Mouse (Mus musculus): Measurements from ENCODE around the gene Prom1.
A peak's percentile ranks its signal among the peaks of the same experiment; 100 is the strongest.
"Not testable (repeated sequence)": the region's sequence is repeated elsewhere in the genome, so short reads cannot be mapped to it uniquely, and the experiment has no call there.

The Prom1 gene

GRCm38 (mm10) chr5:44101231-44102110 lies at the start of gene Prom1:
TSS of gene Prom1 (minus strand) at chr5:44102032.
- peak; percentile 27 to 38 for DNase-seq

DNA sequence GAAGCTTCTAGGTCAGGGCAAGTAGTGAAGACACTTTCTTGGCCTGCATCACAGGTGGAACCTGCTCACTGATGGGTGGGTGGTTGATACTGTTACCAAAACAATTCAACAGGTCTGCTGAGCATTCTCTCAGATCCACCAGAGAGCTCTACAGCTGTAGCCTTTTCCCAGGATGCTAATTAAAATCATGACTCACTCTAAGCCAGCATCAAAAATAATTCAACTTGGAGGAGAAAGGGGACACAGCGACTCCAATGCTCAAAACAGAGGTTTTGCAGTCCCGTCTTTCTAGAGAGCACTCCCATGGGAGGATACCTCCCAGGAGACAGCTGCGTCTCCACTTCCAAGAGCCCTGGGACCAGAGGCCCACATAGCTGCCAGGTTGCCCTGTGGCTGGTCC lies 45.9 kb upstream of the Prom1 start:
- DNase-seq, result no peak

- peak in 1 of 2 experiments; percentile 19 for DNase-seq
These were observed 44.9 kb upstream of the Prom1 start for GRCm38 (mm10) chr5:44146437-44147332.

- peak in 1 of 2 experiments; percentile 24 for DNase-seq
These were observed 41.8 kb upstream of the Prom1 start for GRCm38 (mm10) chr5:44143467-44144235.

- no peak for DNase-seq
These were observed 25.7 kb upstream of the Prom1 start for GRCm38 (mm10) chr5:44127487-44127886.

- not testable (repeated sequence) for DNase-seq
These were observed 24.7 kb upstream of the Prom1 start for GRCm38 (mm10) chr5:44126574-44126973.

DNA sequence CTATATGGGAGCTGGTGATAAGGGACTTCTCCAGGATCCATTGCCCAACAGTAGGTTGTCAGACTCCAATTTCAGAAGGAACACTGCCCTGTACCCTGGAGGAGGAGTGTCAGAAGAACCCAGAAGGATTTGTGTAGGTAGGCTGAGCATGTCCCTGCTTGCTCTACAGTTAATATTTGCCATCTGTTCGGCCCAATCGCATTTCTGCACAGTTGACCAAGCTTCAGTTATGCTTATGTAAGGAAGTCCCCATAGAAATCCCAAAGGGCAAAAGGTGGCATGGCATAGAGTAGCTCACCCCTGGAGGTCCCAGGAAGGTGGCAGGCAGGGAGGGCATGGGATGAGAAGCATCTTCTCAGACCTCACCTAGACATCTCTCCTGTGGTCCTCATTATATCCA lies 19.6 kb upstream of the Prom1 start:
- peak in 1 of 2 experiments; percentile 18 for DNase-seq

- DNase-seq, result no peak
These were observed 11.3 kb upstream of the Prom1 start for GRCm38 (mm10) chr5:44113138-44113537.

- DNase-seq, result no peak
These were observed 7.3 kb upstream of the Prom1 start for GRCm38 (mm10) chr5:44109121-44109520.

- peak; percentile 3 to 33 for DNase-seq
These were observed 6.3 kb upstream of the Prom1 start for GRCm38 (mm10) chr5:44108125-44108524.

DNA sequence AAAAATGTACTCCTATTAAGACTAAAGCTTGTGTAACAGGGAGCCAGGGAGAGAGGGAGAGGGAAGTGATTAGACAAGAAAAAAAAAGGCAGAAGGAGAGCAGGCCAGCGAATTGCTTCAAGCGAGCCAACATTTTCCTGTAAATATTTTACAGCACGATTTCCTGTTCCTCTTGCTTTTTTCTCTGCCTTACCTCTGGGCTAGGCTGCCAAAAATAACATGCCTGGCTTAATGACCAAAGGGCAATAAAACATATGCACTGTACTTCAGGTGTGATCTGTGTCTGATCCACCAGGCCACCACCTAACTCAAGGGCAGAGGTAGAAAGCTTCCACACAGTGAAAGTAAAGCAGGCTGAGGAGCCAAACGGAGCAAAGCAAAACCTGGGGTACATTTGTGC lies 3.4 kb upstream of the Prom1 start:
- DNase-seq, result no peak

DNA sequence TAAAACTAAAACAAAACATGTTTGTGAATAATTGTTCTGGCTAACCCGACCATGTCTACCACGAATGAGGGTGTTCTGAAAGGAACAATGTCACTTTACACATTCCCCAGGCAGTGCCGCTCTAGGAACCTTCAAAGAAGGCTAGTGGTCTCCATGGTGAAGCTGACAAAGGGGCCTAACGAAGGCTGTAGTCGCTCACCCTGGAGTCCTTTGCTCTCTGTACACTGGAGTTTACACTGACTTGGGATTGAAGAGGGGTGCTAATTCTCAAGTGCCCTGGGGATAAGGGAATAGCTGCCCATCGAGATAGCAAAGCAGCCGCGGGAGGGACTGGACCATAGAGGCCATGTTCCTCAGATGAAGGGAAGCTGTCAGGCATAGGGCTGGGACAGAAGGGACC lies 2.9 kb upstream of the Prom1 start:
- no peak for DNase-seq

DNA sequence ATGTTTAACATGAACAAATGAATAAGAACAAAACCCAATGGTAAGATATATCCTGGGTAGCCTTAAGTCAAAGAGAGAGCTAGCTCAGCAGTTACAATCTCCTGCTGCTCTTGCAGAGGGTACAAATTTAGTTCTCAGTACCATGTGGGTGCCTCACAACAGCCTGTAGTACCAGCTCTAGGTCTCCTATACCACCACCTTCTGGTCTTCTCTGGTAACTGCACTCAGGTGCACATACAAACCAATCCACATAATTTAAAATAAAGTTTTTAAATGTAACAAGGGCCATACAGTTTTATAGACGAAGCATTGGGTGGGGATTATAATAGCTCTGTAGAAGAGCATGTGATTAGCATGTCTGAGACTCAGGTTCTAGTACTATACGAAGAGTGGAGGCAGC lies 2.3 kb upstream of the Prom1 start:
- no peak for DNase-seq

DNA sequence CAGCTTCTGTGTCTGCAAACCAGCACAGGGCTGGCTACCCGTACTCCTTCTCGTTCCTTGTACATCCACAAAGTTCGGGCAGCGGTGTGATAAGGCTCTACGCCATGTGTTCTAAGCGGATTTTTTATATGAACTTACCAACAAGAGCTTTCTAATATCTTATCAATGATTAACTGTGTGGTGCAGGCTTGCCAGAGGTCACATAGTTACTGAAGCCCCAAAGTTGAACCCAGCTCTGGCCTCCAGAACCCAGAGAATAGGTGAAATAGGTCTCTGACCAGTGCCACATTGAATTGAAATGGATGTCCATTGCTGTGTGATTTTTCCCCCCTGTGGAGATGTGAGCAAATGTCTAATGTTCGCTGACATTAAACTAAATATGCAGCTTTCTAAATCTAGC lies 1.3 kb upstream of the Prom1 start:
- no peak for DNase-seq

- peak; percentile 16 to 40 for DNase-seq
These were observed 1.1 kb downstream of the Prom1 start for GRCm38 (mm10) chr5:44100544-44101230.

DNA sequence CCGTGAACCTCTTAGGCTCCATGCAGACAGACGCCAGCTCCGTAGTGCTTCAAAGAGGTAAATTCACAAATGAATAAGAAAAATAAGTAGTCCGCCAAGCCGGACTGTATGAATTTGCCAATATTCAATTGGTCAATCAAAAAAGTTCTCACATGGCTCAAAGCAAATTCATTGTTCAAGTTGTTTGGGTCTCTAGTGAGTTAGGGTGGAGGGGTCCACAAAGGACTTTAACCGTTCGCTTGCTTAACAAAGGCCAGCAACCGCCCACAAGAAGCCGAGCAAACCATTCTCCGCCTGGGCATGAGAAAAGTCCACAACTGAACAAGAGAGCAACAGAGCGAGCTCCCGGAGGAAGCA lies 1.7 kb downstream of the Prom1 start:
- DNase-seq, result no peak

DNA sequence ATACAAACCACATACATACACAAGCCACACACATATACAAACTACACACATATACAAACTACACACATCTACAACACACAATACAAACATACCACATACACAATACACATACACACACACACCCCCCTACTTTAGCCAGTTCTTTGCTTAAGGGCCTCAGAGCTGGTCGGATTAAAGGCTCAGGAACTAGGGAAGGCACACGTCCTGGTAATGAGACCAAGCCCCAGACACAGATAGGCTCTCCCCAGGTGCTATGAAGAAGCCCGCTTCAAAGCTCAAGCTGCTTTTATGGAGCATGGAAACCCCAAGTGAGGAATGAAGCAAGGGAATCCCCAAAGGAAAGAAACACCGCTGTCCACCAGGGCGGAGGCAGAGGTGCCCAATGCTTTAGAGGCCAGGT lies 4.8 kb downstream of the Prom1 start:
- DNase-seq, result no peak

DNA sequence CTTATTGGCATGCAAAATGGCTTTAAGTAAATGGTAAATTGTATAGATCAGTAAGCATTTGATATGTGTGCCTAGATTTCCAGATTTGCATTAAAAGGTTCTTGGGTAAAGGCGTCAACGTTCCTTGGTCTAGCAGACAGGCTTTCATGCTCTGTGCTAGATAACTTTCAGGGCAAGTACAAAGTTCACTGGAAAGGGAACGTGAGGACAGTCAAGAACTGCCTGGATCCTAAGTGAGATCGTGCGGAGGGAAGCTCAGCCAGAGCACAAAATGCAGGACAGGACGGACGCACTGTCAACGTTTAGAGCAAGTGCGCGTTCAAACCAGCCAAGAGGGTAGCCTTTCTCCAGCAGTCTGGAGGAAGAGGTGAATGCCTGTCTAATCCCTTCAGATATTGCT lies 5.7 kb downstream of the Prom1 start:
- no peak for DNase-seq

DNA sequence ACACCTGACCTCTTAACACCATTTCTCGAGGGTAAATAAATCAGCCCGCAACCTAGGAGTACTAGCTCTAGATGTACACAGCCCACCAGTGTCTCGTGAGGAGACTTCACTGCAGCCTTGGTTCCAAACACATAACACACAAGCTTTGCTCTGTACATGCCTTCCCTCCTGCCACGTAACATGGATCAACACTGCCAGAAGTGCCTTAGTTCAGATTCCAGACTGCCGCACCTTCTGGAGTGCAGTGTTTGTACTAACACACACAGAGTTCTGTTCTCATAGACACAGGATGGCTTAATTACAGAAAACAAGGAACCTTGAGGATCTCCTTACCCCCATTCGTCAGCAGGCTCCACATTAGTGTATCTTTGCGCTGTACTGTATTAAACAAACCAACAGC lies 6.1 kb downstream of the Prom1 start:
- DNase-seq, result peak in 1 of 2 experiments; percentile 25

DNA sequence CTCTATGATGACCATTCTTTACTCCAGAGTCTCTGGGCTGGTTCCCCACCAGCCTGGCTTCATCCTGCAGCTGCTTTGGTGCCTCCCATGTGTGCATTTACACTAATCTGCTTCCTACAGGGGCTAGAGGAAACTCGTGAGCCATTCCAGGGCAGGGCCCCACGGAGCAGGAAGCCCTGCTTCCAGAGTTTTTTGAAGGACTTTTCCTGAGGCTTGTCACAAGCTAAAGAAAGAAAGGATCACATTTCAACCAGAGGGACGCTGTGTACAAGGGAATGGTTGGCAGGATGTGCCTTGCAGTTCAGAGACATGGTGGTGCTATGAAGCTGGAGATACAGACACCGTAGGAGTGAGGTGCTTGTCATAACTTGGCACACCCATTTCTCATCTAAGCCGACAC lies 14.8 kb downstream of the Prom1 start:
- no peak for DNase-seq

- no peak for DNase-seq
These were observed 16.0 kb downstream of the Prom1 start for GRCm38 (mm10) chr5:44085871-44086270.

GRCm38 (mm10) chr5:44081108-44081507 lies 20.7 kb downstream of the Prom1 start:
- no peak for DNase-seq

Data from lung, adult 18-20 months (tissue).